Mouse (Mus musculus): Measurements from ENCODE around the gene Krt8.

DNA sequence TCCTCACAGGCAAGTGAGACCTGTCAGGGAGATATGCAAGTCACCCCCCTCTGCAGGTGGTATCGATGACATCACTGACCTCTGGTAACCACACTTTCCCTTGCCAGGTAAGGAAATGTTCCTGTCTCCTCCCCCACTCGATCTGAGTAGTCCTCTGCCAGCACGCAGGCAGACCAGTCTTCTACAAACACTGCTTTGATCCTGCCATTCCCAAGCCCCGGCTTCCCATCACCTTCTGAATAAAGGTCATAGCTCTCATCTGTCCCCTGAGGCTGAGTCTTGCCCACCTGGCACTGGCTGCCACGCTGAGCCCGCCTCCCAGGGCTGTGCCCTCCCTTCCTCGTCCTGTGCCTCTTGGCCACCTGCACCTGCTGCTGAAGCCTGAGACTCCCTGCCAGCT lies 12.5 kb upstream of the Krt8 start:
- TF ChIP-seq CTCF (IDR thresholded peaks at IDR 0.05; ENCODE audit: low read depth) = no peak
- TF ChIP-seq EP300 (IDR thresholded peaks at IDR 0.05; ENCODE audit: low read depth) = no peak

All from heart, postnatal 0 days (tissue).